Mouse (Mus musculus): ENCODE results near the gene Foxf1. TPM values are rescaled to one million over a fixed set of nuclear protein-coding genes. Genes with fewer than 3 reads are reported as not detected.

Foxf1 gene
- total and polyA plus RNA-seq, 3 experiments, result not detected

GRCm38 (mm10) chr8:121127291-121127701 is 43.1 kb downstream of the Foxf1 start:
- no peak for DNase-seq (ENCODE audit: extremely low read depth)
- Histone ChIP-seq H3K9ac (ENCODE audit: insufficient read depth, low read depth) (no peak overlapping the region), H3K9me3 (replicated peaks; ENCODE audit: low read length) (no peaks in the 10 kb centered on the region), H3K36me3 (replicated peaks in 1 of 2; ENCODE audit: control insufficient read depth in 1 of 2, insufficient read depth in 1 of 2, low read length in 1 of 2) (no peaks in the 10 kb centered on the region), H3K4me3 (replicated peaks in 1 of 3; ENCODE audit: low read depth in 2 of 3, low read length in 2 of 3, poor library complexity in 1 of 3) (no peak overlapping the region), H3K4me2 (ENCODE audit: insufficient read depth, low read depth, poor library complexity, severe bottlenecking) (no peak overlapping the region), H3K27me3 (replicated peaks) (peaks cover 51% of the 10 kb centered on the region), H3K27ac (ENCODE audit: insufficient read depth, low read depth) (no peak overlapping the region), H3K4me1 (ENCODE audit: control insufficient read depth in 1 of 2, insufficient read depth in 2 of 2) (peaks cover 5 to 9% of the 10 kb centered on the region in 2 experiments), H3K79me2 (replicated peaks; ENCODE audit: control insufficient read depth, extremely low read depth, insufficient read depth, poor library complexity, severe bottlenecking) (no peaks in the 10 kb centered on the region)
- in situ Hi-C loops (cut with MboI; ENCODE audit: low pct_ligation_motif_present, low pct_unique_long_range_greater_than_20kb, low sequenced_read_pairs), result no loop called here
- dilution Hi-C loops (cut with MboI; ENCODE audit: extremely low pct_ligation_motif_present, extremely low pct_unique_long_range_greater_than_20kb, low sequenced_read_pairs), result no loop called here
- TF ChIP-seq SIN3A (IDR thresholded peaks at IDR 0.05; ENCODE audit: low read length) (no peak), NELFE (IDR thresholded peaks at IDR 0.05; ENCODE audit: low read depth, low read length) (no peak), TCF12 (IDR thresholded peaks at IDR 0.05; ENCODE audit: low read depth, low read length) (no peak), NRF1 (IDR thresholded peaks at IDR 0.05; ENCODE audit: low read depth, low read length) (no peak), PAX5 (IDR thresholded peaks at IDR 0.05; ENCODE audit: low read length) (no peak), CHD2 (IDR thresholded peaks at IDR 0.05; ENCODE audit: low read length) (no peak), E2F4 (IDR thresholded peaks at IDR 0.05; ENCODE audit: insufficient replicate concordance, low read depth, low read length) (no peak), JUN (IDR thresholded peaks at IDR 0.05; ENCODE audit: insufficient read depth, low read depth, low read length) (no peak), ELF1 (IDR thresholded peaks at IDR 0.05; ENCODE audit: low read depth, low read length) (no peak), CHD1 (IDR thresholded peaks at IDR 0.05; ENCODE audit: low read depth, low read length) (no peak), POLR2AphosphoS2 (IDR thresholded peaks at IDR 0.05; ENCODE audit: low read depth, low read length) (no peak), KAT2A (IDR thresholded peaks at IDR 0.05; ENCODE audit: insufficient replicate concordance, low read length) (no peak), USF1 (IDR thresholded peaks at IDR 0.05; ENCODE audit: low read depth, low read length) (no peak), SMC3 (IDR thresholded peaks at IDR 0.05; ENCODE audit: low read depth, low read length) (no peak), GABPA (IDR thresholded peaks at IDR 0.05; ENCODE audit: insufficient replicate concordance, low read depth, low read length) (no peak), MXI1 (IDR thresholded peaks at IDR 0.05; ENCODE audit: low read depth, low read length) (no peak), ZNF384 (IDR thresholded peaks at IDR 0.05; ENCODE audit: low read depth, low read length) (no peak), ETS1 (conservative IDR thresholded peaks at IDR 0.05; ENCODE audit: low read depth, low read length) (no peak), RAD21 (IDR thresholded peaks at IDR 0.05; ENCODE audit: low read depth, low read length) (no peak), ZMIZ1 (IDR thresholded peaks at IDR 0.05; ENCODE audit: low read depth, low read length) (no peak)

- Histone ChIP-seq H3K4me1 (ENCODE audit: control insufficient read depth in 1 of 2, insufficient read depth in 2 of 2) (peaks cover 3% of the 10 kb centered on the region in 2 experiments), H3K4me3 (replicated peaks in 1 of 3; ENCODE audit: low read depth in 2 of 3, low read length in 2 of 3, poor library complexity in 1 of 3) (no peak within 1 kb of the TSS), H3K4me2 (ENCODE audit: insufficient read depth, low read depth, poor library complexity, severe bottlenecking) (no peak within 1 kb of the TSS), H3K9me3 (replicated peaks; ENCODE audit: low read length) (no peaks in the 10 kb centered on the region), H3K79me2 (replicated peaks; ENCODE audit: control insufficient read depth, extremely low read depth, insufficient read depth, poor library complexity, severe bottlenecking) (no peaks in the 10 kb centered on the region), H3K36me3 (replicated peaks in 1 of 2; ENCODE audit: control insufficient read depth in 1 of 2, insufficient read depth in 1 of 2, low read length in 1 of 2) (no peaks in the 10 kb centered on the region), H3K27ac (ENCODE audit: insufficient read depth, low read depth) (no peak within 1 kb of the TSS), H3K27me3 (replicated peaks) (peaks cover 51% of the 10 kb centered on the region), H3K9ac (ENCODE audit: insufficient read depth, low read depth) (no peak within 1 kb of the TSS)
- in situ Hi-C loops (cut with MboI; ENCODE audit: low pct_ligation_motif_present, low pct_unique_long_range_greater_than_20kb, low sequenced_read_pairs) (no loop called here), dilution Hi-C loops (cut with MboI; ENCODE audit: extremely low pct_ligation_motif_present, extremely low pct_unique_long_range_greater_than_20kb, low sequenced_read_pairs) (no loop called here)
- no peak for DNase-seq (ENCODE audit: extremely low read depth)
- no peak for TF ChIP-seq USF1 (IDR thresholded peaks at IDR 0.05; ENCODE audit: low read depth, low read length)
- no peak for TF ChIP-seq PAX5 (IDR thresholded peaks at IDR 0.05; ENCODE audit: low read length)
- TF ChIP-seq BHLHE40 (IDR thresholded peaks at IDR 0.05; ENCODE audit: low read depth, low read length), result no peak
- no peak for TF ChIP-seq ZMIZ1 (IDR thresholded peaks at IDR 0.05; ENCODE audit: low read depth, low read length)
- TF ChIP-seq MYC (IDR thresholded peaks at IDR 0.05; ENCODE audit: low read depth, low read length), result no peak
- TF ChIP-seq TBP (conservative IDR thresholded peaks at IDR 0.05; ENCODE audit: low read depth, low read length), result no peak
- no peak for TF ChIP-seq ELF1 (IDR thresholded peaks at IDR 0.05; ENCODE audit: low read depth, low read length)
- no peak for TF ChIP-seq MAFK (IDR thresholded peaks at IDR 0.05; ENCODE audit: insufficient replicate concordance, low read length)
- TF ChIP-seq SIN3A (IDR thresholded peaks at IDR 0.05; ENCODE audit: low read length), result no peak
- TF ChIP-seq JUN (IDR thresholded peaks at IDR 0.05; ENCODE audit: insufficient read depth, low read depth, low read length), result no peak
- TF ChIP-seq POLR2AphosphoS2 (IDR thresholded peaks at IDR 0.05; ENCODE audit: low read depth, low read length), result no peak
Measured at GRCm38 (mm10) chr8:121127756-121128375, 43.7 kb downstream of the Foxf1 start, which contains the start of gene Foxl1. Gene Foxl1, plus strand, starts transcription at chr8:121127940.

Data from CH12.LX (cell line).